Mouse (Mus musculus) olfactory bulb, adult 2 months (tissue): ENCODE data around the gene C2cd4c.

Source experiments
- CTCF ChIP-seq: fragments of 200-500 bp; IDR thresholded peaks from 2 replicates; pipeline ENCODE4 v1.5.1; 2012; ENCODE audit warnings: low read depth, mild to moderate bottlenecking, low read length, moderate library complexity; ENCODE audit not compliant: insufficient read depth
- POLR2A ChIP-seq: fragments of 200-500 bp; IDR thresholded peaks from 2 replicates; pipeline ENCODE4 v1.6.1; 2012; ENCODE audit warnings: mild to moderate bottlenecking, low read depth, low read length, moderate library complexity; ENCODE audit not compliant: insufficient read depth

DNA sequence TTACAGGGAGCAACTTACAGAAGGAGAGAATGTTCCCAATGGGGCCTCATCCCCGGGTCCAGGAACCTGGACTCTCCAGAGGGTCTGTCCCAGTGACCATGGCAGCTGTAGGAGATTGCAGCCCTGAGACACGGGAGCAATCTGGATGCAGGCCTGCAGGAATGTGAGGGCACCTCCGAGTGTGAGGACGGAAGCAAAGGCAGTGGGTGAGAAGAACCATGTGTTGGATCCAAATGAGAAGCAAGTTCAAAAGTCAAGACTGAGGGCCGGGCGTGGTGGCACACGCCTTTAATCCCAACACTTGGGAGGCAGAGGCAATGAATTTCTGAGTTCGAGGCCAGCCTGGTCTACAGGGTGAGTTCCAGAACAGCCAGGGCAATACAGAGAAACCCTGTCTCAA, 32.3 kb downstream of the C2cd4c start:
- TF ChIP-seq CTCF: no peak
- TF ChIP-seq POLR2A: no peak
